Mouse (Mus musculus) heart, postnatal 0 days (tissue): ENCODE measurements at regions not wholly inside any gene's neighbourhood (a gene's known extent, or its start where the extent isn't known, plus 50 kb on each side); places are given as distances from the start of the nearest gene placed in this dataset.

Source experiments
- ATAC-seq: fragments of 200-750 bp; cut with Nextera tagmentation; 2 replicates; pipeline ENCODE4 v1.8.0; 2017; ENCODE audit warnings: low read depth, moderate number of reproducible peaks, moderate library complexity; ENCODE audit not compliant: insufficient read depth
- DNase-seq: peaks from one replicate; pipeline ENCODE4 v3.0.0-alpha.2; 2016; ENCODE audit warnings: low spot score
- H3K27ac ChIP-seq: fragments of 300-500 bp; sonication (generic); 2 replicates; pipeline ENCODE4 v1.5.1; 2014; ENCODE audit warnings: low read depth, mild to moderate bottlenecking
- H3K27me3 ChIP-seq: fragments of 300-500 bp; sonication (generic); 2 replicates; pipeline ENCODE4 v1.6.1; 2014; ENCODE audit warnings: low read length, mixed read lengths; ENCODE audit not compliant: control insufficient read depth, insufficient read depth
- H3K36me3 ChIP-seq: fragments of 300-500 bp; sonication (generic); replicated peaks from 2 replicates; pipeline ENCODE4 v1.6.1; 2014; ENCODE audit warnings: low read length, mixed read lengths; ENCODE audit not compliant: control insufficient read depth, insufficient read depth
- H3K4me1 ChIP-seq: fragments of 300-500 bp; sonication (generic); 2 replicates; pipeline ENCODE4 v1.6.1; 2014; ENCODE audit warnings: antibody characterized with exemption; ENCODE audit not compliant: control insufficient read depth, insufficient read depth
- H3K4me2 ChIP-seq: fragments of 300-500 bp; sonication (generic); 2 replicates; pipeline ENCODE4 v1.6.1; 2014; ENCODE audit warnings: low read depth, mild to moderate bottlenecking, low read length, moderate library complexity
- H3K4me3 ChIP-seq: fragments of 300-500 bp; sonication (generic); 2 replicates; pipeline ENCODE4 v1.5.1; 2014; ENCODE audit warnings: low read depth, low read length
- H3K9ac ChIP-seq: fragments of 300-500 bp; sonication (generic); replicated peaks from 2 replicates; pipeline ENCODE4 v1.6.1; 2014; ENCODE audit warnings: low read depth, low read length, mixed read lengths
- H3K9me3 ChIP-seq: fragments of 300-500 bp; sonication (generic); replicated peaks from 2 replicates; pipeline ENCODE4 v1.6.1; 2016; ENCODE audit warnings: low read length; ENCODE audit not compliant: control insufficient read depth
- CTCF ChIP-seq: IDR thresholded peaks from 2 replicates; pipeline ENCODE4 v1.5.1; 2016; ENCODE audit warnings: antibody characterized with exemption, control low read depth, low read depth
- EP300 ChIP-seq: IDR thresholded peaks from 2 replicates; pipeline ENCODE4 v1.6.1; 2016; ENCODE audit warnings: antibody characterized with exemption, low read depth
- WGBS: fragments of 180-500 bp; shearing (Covaris S2); extraction: QIAGEN DNeasy Blood & Tissue Kit; methylation state at CpG from one replicate; pipeline ENCODE4 v1.1.7; 2014; 5-methylcytosine and 5-hydroxymethylcytosine counted together

DNA sequence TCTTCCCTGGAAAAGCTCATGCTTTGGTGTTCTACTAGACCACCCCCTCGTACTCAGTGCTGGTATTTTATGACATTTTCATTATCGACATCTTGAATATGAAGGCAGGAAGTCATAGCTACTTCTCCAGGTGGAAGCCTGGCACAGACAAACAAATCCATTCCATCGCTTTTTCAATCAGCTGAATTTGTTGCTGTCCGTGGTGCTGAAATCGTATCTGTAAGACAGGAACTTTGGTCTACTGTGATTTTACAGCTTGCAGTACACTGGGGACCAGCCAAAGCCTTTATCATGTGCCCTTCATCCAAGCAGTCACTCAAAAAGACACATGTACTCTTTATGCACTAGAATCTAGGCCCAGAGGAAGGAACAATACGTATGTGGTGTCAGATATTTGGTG, 143.3 kb downstream of the Nmur2 start:
- Histone ChIP-seq H3K27me3 (no peaks in the 10 kb centered on the region), H3K36me3 (no peaks in the 10 kb centered on the region), H3K9ac (no peak overlapping the region), H3K27ac (no peak overlapping the region), H3K4me3 (no peak overlapping the region), H3K4me2 (no peak overlapping the region), H3K9me3 (no peaks in the 10 kb centered on the region), H3K4me1 (no peaks in the 10 kb centered on the region)
- ATAC-seq (no peak), DNase-seq (no peak)
- 14% methylated on average over 6 of the region's 6 CpGs for WGBS
- no peak for TF ChIP-seq CTCF
- no peak for TF ChIP-seq EP300

DNA sequence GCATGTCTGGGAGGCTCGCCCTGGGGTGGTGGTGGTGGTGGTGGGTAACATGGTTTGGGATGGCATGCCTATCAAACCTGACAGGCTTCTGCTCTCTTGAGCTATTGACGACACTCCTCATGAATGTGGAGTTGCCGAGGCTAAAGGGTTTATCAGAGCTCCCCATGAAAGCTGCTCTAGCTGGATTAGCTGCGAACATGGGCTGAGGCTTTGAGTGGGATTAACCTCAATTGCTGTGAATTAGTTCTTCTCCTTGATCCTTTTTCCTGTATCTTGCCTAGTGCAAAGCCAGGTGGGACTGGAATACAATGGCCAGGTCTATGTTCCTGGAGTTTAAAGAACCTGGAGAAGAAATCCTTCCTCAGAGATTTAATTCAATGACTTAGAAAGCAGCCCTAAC, 150.6 kb downstream of the Nmur2 start:
- no peak overlapping the region for H3K9ac ChIP-seq
- no peak for ATAC-seq
- TF ChIP-seq CTCF (no peak), EP300 (no peak)
- H3K4me1 ChIP-seq, result no peaks in the 10 kb centered on the region
- no peaks in the 10 kb centered on the region for H3K36me3 ChIP-seq
- H3K27ac ChIP-seq, result no peak overlapping the region
- 51% methylated on average over 4 of the region's 4 CpGs for whole genome bisulfite sequencing
- H3K27me3 ChIP-seq, result no peaks in the 10 kb centered on the region
- H3K4me2 ChIP-seq, result no peak overlapping the region
- DNase-seq, result no peak
- no peak overlapping the region for H3K4me3 ChIP-seq
- H3K9me3 ChIP-seq, result no peaks in the 10 kb centered on the region

DNA sequence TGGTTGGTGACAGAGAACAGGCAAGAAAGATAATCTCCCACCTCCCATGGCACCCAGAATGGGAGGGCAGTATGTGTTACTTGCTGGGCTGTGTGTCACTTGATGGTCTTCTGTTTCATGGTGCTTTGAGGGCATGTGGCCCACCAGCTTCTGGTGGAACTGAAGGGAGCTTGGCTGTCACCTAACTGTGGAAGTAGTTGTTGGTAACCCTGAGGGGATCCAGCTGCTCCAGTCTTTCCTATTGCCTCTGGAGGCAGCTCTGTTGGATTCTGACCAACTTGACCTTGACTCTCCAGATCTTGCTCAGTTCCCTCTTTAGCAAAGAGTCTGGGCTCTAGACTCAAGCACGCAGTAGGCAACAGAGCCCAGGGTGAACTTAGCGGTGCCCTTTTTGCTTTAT, 162.2 kb downstream of the Nmur2 start:
- ATAC-seq, result no peak
- Histone ChIP-seq H3K27ac (no peak overlapping the region), H3K4me1 (no peaks in the 10 kb centered on the region), H3K27me3 (no peaks in the 10 kb centered on the region), H3K4me2 (no peak overlapping the region), H3K9ac (no peak overlapping the region), H3K9me3 (no peaks in the 10 kb centered on the region), H3K4me3 (no peak overlapping the region), H3K36me3 (no peaks in the 10 kb centered on the region)
- DNase-seq, result no peak
- TF ChIP-seq EP300 (no peak), CTCF (no peak)
- WGBS, result 82% methylated on average over 2 of the region's 2 CpGs

DNA sequence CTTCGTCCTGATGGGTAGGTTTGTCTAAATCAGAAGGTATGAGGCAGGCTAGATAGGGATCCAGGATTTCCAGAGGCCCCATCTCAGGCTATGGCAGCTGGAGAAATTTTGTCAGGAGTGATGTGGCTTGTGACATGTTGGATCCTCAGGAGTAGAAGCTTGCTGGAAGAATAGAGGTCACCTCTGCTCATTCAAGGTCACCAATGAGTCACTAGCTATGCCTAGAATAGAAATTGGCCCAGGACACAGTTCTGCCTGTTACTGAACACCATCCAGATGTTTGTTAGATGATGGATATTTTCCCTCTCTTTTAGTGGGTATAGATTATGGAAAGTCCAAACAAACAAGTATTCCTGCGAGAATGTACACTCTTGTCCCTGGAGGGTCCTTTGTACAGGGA, 173.7 kb downstream of the Nmur2 start:
- H3K36me3 ChIP-seq, result no peaks in the 10 kb centered on the region
- TF ChIP-seq EP300 (no peak), CTCF (no peak)
- H3K9me3 ChIP-seq, result no peaks in the 10 kb centered on the region
- no peaks in the 10 kb centered on the region for H3K27me3 ChIP-seq
- no peak overlapping the region for H3K9ac ChIP-seq
- H3K27ac ChIP-seq, result no peak overlapping the region
- H3K4me2 ChIP-seq, result no peak overlapping the region
- DNase-seq, result no peak
- H3K4me3 ChIP-seq, result no peak overlapping the region
- WGBS, result 43% methylated on average over 2 of the region's 2 CpGs
- no peaks in the 10 kb centered on the region for H3K4me1 ChIP-seq
- ATAC-seq, result no peak

DNA sequence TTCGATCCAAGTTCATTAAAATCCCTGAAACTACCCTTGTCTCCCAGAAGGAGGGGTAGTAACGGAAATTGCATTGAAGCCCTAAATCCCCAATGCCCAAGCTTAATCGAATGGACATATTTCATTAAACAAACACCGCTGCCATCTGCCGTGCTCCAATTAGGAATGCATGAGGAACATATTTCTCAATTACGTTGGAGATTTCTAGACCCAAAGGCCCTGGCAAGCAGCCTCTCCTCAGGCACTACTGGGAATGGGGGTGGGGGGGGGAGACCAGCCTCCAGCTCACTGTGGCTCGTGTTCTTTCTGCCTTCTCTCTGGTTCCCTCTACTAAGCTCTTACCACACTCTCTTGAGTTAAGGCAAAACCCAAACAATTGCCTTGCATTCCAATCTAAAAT, 181.6 kb downstream of the Nmur2 start:
- Histone ChIP-seq H3K4me2 (no peak overlapping the region), H3K36me3 (no peaks in the 10 kb centered on the region), H3K9me3 (no peaks in the 10 kb centered on the region), H3K27ac (no peak overlapping the region), H3K4me1 (no peaks in the 10 kb centered on the region), H3K27me3 (no peaks in the 10 kb centered on the region), H3K4me3 (no peak overlapping the region), H3K9ac (no peak overlapping the region)
- TF ChIP-seq CTCF, result no peak
- TF ChIP-seq EP300, result no peak
- ATAC-seq (no peak), DNase-seq (no peak)
- WGBS, result 74% methylated on average over 7 of the region's 7 CpGs

DNA sequence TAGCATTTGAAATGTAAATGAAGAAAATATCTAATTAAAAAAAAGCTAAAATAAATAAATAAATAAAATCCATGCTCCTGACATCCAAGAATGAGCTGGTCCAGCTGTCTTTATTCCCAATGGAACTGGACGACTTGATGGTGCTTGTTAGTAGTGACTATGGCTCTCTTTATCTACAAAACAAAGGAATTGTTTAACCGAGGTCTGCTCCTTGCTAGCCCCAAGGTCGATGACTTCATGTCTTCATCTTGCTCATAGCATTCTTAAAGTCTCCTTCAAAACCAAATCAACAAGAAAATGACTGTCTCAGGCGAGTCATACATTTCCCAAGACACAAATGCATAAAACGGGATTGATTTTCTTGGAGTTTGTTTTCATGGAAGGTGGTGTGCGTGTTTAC, 212.5 kb upstream of the Glra1 start:
- no peaks in the 10 kb centered on the region for H3K27me3 ChIP-seq
- TF ChIP-seq CTCF (no peak), EP300 (no peak)
- no peak overlapping the region for H3K9ac ChIP-seq
- 69% methylated on average over 6 of the region's 6 CpGs for WGBS
- no peaks in the 10 kb centered on the region for H3K4me1 ChIP-seq
- ATAC-seq, result no peak
- no peak overlapping the region for H3K27ac ChIP-seq
- H3K4me2 ChIP-seq, result no peak overlapping the region
- H3K9me3 ChIP-seq, result no peaks in the 10 kb centered on the region
- no peaks in the 10 kb centered on the region for H3K36me3 ChIP-seq
- no peak for DNase-seq
- H3K4me3 ChIP-seq, result no peak overlapping the region
